Mouse (Mus musculus): ENCODE data around the gene Noct. TPM values are rescaled to one million over a fixed set of nuclear protein-coding genes. Genes with fewer than 3 reads are reported as not detected.

Gene Noct
- polyA plus RNA-seq, 1 experiment from 2014 or later: 10.0 TPM

- WGBS: 81% methylated on average over 4 of the region's 4 CpGs
- no peak for ATAC-seq (ENCODE audit: low read depth)
- Histone ChIP-seq H3K27ac (replicated peaks; ENCODE audit: low read depth, low read length) (no peak overlapping the region), H3K9ac (ENCODE audit: low read depth, low read length) (no peak overlapping the region), H3K36me3 (ENCODE audit: control insufficient read depth, insufficient read depth, low read length) (no peaks in the 10 kb centered on the region), H3K4me2 (ENCODE audit: low read depth, low read length) (no peak overlapping the region), H3K9me3 (ENCODE audit: control insufficient read depth, low read length) (no peaks in the 10 kb centered on the region), H3K27me3 (replicated peaks; ENCODE audit: control insufficient read depth, insufficient read depth, low read length) (no peaks in the 10 kb centered on the region), H3K4me1 (ENCODE audit: control insufficient read depth, insufficient read depth, low read length) (peaks cover 10% of the 10 kb centered on the region; the same call in 1 of the 2 replicates), H3K4me3 (ENCODE audit: low read depth, low read length) (no peak overlapping the region)
- DNase-seq (ENCODE audit: low spot score): no peak
Observed at GRCm38 (mm10) chr3:51200311-51200710, 23.9 kb upstream of the Noct start.

DNA sequence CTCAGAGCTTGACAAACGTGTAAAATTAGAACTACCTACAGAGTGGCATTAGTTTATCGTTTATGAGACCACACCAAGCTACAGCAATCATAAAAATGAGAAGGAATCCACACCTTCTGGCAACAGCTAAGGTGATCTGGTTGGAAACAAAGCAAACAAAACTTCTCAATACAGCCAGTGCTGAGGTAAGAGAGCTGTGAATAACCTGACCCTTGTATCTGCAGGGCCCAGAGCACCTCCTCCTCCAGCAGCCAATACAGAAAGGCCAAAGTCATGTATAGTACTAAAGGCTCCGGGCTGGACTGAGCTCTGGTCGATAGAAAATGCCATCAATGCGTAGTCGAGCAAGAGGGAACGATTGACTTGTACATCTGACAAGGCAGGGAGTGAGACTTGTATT is 23.4 kb upstream of the Noct start:
- WGBS: 84% methylated on average over 7 of the region's 7 CpGs
- Histone ChIP-seq H3K4me1 (ENCODE audit: control insufficient read depth, insufficient read depth, low read length) (peaks cover 10% of the 10 kb centered on the region; the same call in 1 of the 2 replicates), H3K36me3 (ENCODE audit: control insufficient read depth, insufficient read depth, low read length) (no peaks in the 10 kb centered on the region), H3K4me3 (ENCODE audit: low read depth, low read length) (no peak overlapping the region), H3K27ac (replicated peaks; ENCODE audit: low read depth, low read length) (no peak overlapping the region), H3K9me3 (ENCODE audit: control insufficient read depth, low read length) (no peaks in the 10 kb centered on the region), H3K9ac (ENCODE audit: low read depth, low read length) (no peak overlapping the region), H3K4me2 (ENCODE audit: low read depth, low read length) (no peak overlapping the region), H3K27me3 (replicated peaks; ENCODE audit: control insufficient read depth, insufficient read depth, low read length) (no peaks in the 10 kb centered on the region)
- no peak for ATAC-seq (ENCODE audit: low read depth)
- DNase-seq (ENCODE audit: low spot score): no peak

DNA sequence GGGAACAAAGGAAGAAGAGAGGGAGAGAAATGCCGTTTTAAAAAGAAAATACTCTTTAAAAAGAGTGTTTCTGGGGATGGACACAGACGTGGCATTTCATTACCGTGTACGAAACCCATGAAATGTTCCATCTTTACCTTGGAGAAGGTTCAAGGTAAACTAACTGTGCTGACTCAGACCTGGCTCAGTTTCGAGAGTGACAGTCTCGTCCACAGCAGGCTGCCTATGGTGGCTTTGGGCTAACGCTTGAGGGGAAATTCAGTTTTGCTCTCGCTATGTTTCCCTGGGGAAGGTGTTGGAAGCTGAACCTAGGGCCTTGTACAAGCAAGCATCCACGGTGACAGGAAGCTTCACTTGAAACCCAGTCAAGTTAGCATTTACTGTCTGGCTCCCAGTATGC is 22.3 kb upstream of the Noct start:
- H3K36me3 ChIP-seq (ENCODE audit: control insufficient read depth, insufficient read depth, low read length): no peaks in the 10 kb centered on the region
- H3K4me3 ChIP-seq (ENCODE audit: low read depth, low read length): no peak overlapping the region
- H3K4me2 ChIP-seq (ENCODE audit: low read depth, low read length): no peak overlapping the region
- no peak overlapping the region for H3K27ac ChIP-seq (replicated peaks; ENCODE audit: low read depth, low read length)
- H3K4me1 ChIP-seq (ENCODE audit: control insufficient read depth, insufficient read depth, low read length): peaks cover 10% of the 10 kb centered on the region; the same call in 1 of the 2 replicates
- H3K27me3 ChIP-seq (replicated peaks; ENCODE audit: control insufficient read depth, insufficient read depth, low read length): no peaks in the 10 kb centered on the region
- no peak for DNase-seq (ENCODE audit: low spot score)
- no peak for ATAC-seq (ENCODE audit: low read depth)
- H3K9ac ChIP-seq (ENCODE audit: low read depth, low read length): no peak overlapping the region
- WGBS: 63% methylated on average over 9 of the region's 9 CpGs
- no peaks in the 10 kb centered on the region for H3K9me3 ChIP-seq (ENCODE audit: control insufficient read depth, low read length)

DNA sequence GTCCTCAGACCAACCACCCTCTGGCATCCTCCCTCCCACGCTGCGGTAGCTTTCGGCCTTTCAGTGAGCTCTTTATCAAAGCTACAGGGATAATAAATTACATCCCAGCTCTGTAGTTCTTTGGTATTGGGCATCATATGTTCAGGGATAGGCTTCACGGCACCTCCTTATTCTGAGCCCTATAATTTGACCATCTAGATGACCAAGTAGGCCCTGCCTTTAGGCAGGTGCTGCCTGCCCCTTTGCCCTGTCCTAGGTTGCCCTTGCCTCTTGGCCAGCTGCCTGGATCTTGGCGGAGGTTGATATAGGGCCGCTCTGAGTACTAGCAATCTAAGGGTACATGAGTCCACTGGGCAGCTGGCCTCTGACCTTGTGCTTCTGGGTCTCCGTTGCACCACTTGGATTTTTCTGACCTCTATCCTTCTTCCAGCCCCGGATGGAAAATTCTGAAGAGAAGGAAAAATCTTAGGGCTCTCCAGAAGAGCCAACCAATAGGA is 21.7 kb upstream of the Noct start:
- Histone ChIP-seq H3K4me2 (ENCODE audit: low read depth, low read length) (no peak overlapping the region), H3K36me3 (ENCODE audit: control insufficient read depth, insufficient read depth, low read length) (no peaks in the 10 kb centered on the region), H3K9ac (ENCODE audit: low read depth, low read length) (no peak overlapping the region), H3K4me1 (ENCODE audit: control insufficient read depth, insufficient read depth, low read length) (peaks cover 8% of the 10 kb centered on the region; the same call in 1 of the 2 replicates), H3K4me3 (ENCODE audit: low read depth, low read length) (no peak overlapping the region), H3K9me3 (ENCODE audit: control insufficient read depth, low read length) (no peaks in the 10 kb centered on the region), H3K27me3 (replicated peaks; ENCODE audit: control insufficient read depth, insufficient read depth, low read length) (no peaks in the 10 kb centered on the region), H3K27ac (replicated peaks; ENCODE audit: low read depth, low read length) (no peak overlapping the region)
- DNase-seq (ENCODE audit: low spot score) (no peak), ATAC-seq (ENCODE audit: low read depth) (no peak)
- 91% methylated on average over 8 of the region's 8 CpGs for WGBS

- ATAC-seq (ENCODE audit: low read depth) (no peak), DNase-seq (ENCODE audit: low spot score) (no peak)
- no peaks in the 10 kb centered on the region for H3K9me3 ChIP-seq (ENCODE audit: control insufficient read depth, low read length)
- no peaks in the 10 kb centered on the region for H3K36me3 ChIP-seq (ENCODE audit: control insufficient read depth, insufficient read depth, low read length)
- no peak overlapping the region for H3K4me2 ChIP-seq (ENCODE audit: low read depth, low read length)
- H3K27ac ChIP-seq (replicated peaks; ENCODE audit: low read depth, low read length): no peak overlapping the region
- H3K4me1 ChIP-seq (ENCODE audit: control insufficient read depth, insufficient read depth, low read length): no peaks in the 10 kb centered on the region
- no peaks in the 10 kb centered on the region for H3K27me3 ChIP-seq (replicated peaks; ENCODE audit: control insufficient read depth, insufficient read depth, low read length)
- 80% methylated on average over 6 of the region's 6 CpGs for WGBS
- H3K9ac ChIP-seq (ENCODE audit: low read depth, low read length): no peak overlapping the region
- no peak overlapping the region for H3K4me3 ChIP-seq (ENCODE audit: low read depth, low read length)
Observed at GRCm38 (mm10) chr3:51203906-51204305, 20.3 kb upstream of the Noct start.

DNA sequence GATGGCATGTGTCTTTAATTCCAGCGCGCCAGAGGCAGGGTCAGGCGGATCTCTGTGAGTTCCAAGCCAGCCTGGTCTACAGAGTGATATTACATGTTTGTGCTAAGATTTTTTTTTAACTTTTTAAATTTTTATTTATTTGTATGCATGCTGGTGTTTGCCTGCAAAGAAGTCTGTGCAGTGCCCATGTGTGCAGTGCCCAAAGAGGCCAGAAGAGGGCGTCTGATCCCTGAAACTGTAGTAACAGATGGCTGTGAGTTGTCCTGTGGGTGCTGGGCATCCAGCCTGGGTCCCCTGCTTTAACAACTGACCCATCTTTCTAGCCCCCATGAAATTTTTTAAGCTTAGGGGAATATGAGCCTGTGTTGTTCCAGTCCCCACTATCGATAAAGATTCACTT is 19.8 kb upstream of the Noct start:
- no peaks in the 10 kb centered on the region for H3K9me3 ChIP-seq (ENCODE audit: control insufficient read depth, low read length)
- H3K4me2 ChIP-seq (ENCODE audit: low read depth, low read length): no peak overlapping the region
- H3K4me1 ChIP-seq (ENCODE audit: control insufficient read depth, insufficient read depth, low read length): no peaks in the 10 kb centered on the region
- H3K27ac ChIP-seq (replicated peaks; ENCODE audit: low read depth, low read length): no peak overlapping the region
- no peak for DNase-seq (ENCODE audit: low spot score)
- H3K27me3 ChIP-seq (replicated peaks; ENCODE audit: control insufficient read depth, insufficient read depth, low read length): no peaks in the 10 kb centered on the region
- no peaks in the 10 kb centered on the region for H3K36me3 ChIP-seq (ENCODE audit: control insufficient read depth, insufficient read depth, low read length)
- no peak overlapping the region for H3K9ac ChIP-seq (ENCODE audit: low read depth, low read length)
- 85% methylated on average over 5 of the region's 5 CpGs for WGBS
- H3K4me3 ChIP-seq (ENCODE audit: low read depth, low read length): no peak overlapping the region
- ATAC-seq (ENCODE audit: low read depth): no peak

DNA sequence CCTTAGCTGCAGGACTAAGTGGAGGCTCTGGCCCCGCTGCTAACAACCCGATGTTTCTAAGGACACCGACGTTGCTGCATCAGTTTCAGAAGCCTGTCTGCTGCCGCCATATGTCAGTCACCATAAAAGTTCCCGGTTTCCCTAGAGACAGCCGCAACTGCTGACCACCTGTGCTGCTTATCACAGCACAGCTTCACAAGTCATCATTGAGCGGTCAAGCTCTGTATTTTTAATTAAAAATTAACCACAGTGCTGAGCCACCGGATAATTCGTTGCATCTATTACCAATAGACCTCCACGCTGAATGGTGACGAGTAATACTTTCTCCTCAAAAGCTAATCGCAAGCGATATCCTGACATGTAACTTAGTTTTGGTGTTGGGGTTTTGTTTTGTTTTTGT is 19.4 kb upstream of the Noct start:
- H3K27ac ChIP-seq (replicated peaks; ENCODE audit: low read depth, low read length): no peak overlapping the region
- no peaks in the 10 kb centered on the region for H3K27me3 ChIP-seq (replicated peaks; ENCODE audit: control insufficient read depth, insufficient read depth, low read length)
- 88% methylated on average over 14 of the region's 14 CpGs for WGBS
- no peak for ATAC-seq (ENCODE audit: low read depth)
- H3K4me2 ChIP-seq (ENCODE audit: low read depth, low read length): no peak overlapping the region
- no peaks in the 10 kb centered on the region for H3K36me3 ChIP-seq (ENCODE audit: control insufficient read depth, insufficient read depth, low read length)
- no peak for DNase-seq (ENCODE audit: low spot score)
- no peak overlapping the region for H3K4me3 ChIP-seq (ENCODE audit: low read depth, low read length)
- no peaks in the 10 kb centered on the region for H3K9me3 ChIP-seq (ENCODE audit: control insufficient read depth, low read length)
- no peak overlapping the region for H3K9ac ChIP-seq (ENCODE audit: low read depth, low read length)
- H3K4me1 ChIP-seq (ENCODE audit: control insufficient read depth, insufficient read depth, low read length): no peaks in the 10 kb centered on the region

DNA sequence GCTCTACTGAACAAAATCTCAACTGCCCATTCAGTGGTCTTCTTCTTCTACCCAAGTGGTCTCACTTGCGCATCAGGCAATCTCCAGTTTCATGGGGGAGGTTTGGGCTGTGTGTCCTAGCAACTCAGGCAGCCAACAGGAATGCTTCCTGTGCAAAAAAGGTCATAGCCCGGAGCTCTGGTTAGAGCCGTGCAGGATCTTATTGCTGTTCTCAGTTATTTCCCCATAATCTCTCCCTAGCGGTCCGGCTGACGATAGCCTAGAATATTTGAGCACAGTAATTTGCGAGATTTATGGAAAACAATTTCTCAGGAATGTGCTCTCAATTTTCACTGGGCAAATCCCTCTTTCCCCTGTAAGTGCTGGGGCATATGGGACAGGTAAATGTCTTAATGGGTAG is 17.7 kb upstream of the Noct start:
- H3K4me1 ChIP-seq (ENCODE audit: control insufficient read depth, insufficient read depth, low read length): no peaks in the 10 kb centered on the region
- no peak overlapping the region for H3K9ac ChIP-seq (ENCODE audit: low read depth, low read length)
- no peaks in the 10 kb centered on the region for H3K27me3 ChIP-seq (replicated peaks; ENCODE audit: control insufficient read depth, insufficient read depth, low read length)
- WGBS: 51% methylated on average over 7 of the region's 7 CpGs
- DNase-seq (ENCODE audit: low spot score): no peak
- no peak overlapping the region for H3K27ac ChIP-seq (replicated peaks; ENCODE audit: low read depth, low read length)
- H3K9me3 ChIP-seq (ENCODE audit: control insufficient read depth, low read length): no peaks in the 10 kb centered on the region
- H3K4me3 ChIP-seq (ENCODE audit: low read depth, low read length): no peak overlapping the region
- ATAC-seq (ENCODE audit: low read depth): no peak
- H3K4me2 ChIP-seq (ENCODE audit: low read depth, low read length): no peak overlapping the region
- H3K36me3 ChIP-seq (ENCODE audit: control insufficient read depth, insufficient read depth, low read length): no peaks in the 10 kb centered on the region

DNA sequence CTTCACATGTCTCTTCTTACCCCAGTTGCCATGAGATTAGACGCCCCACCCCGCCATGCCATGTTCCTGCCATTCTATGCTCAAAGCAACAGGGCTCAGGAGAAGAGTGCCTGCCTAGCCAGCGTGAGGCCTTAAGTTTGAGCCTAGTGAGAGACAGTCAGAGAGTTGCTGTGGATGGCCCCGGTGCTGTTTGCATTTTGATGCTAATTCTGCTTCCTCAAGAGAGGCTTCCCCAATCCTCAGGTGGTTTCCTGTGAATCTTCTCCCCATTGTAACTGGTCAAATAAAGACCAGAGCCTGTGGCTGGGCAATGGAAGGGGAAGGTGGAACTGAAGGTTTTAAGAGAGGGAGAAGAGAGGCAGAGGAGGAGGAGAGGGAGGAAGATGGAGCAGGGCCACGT is 15.6 kb upstream of the Noct start:
- DNase-seq (ENCODE audit: low spot score) (no peak), ATAC-seq (ENCODE audit: low read depth) (no peak)
- no peaks in the 10 kb centered on the region for H3K4me1 ChIP-seq (ENCODE audit: control insufficient read depth, insufficient read depth, low read length)
- H3K9ac ChIP-seq (ENCODE audit: low read depth, low read length): no peak overlapping the region
- H3K27ac ChIP-seq (replicated peaks; ENCODE audit: low read depth, low read length): no peak overlapping the region
- H3K9me3 ChIP-seq (ENCODE audit: control insufficient read depth, low read length): no peaks in the 10 kb centered on the region
- H3K4me3 ChIP-seq (ENCODE audit: low read depth, low read length): no peak overlapping the region
- no peak overlapping the region for H3K4me2 ChIP-seq (ENCODE audit: low read depth, low read length)
- no peaks in the 10 kb centered on the region for H3K27me3 ChIP-seq (replicated peaks; ENCODE audit: control insufficient read depth, insufficient read depth, low read length)
- WGBS: 53% methylated on average over 5 of the region's 5 CpGs
- H3K36me3 ChIP-seq (ENCODE audit: control insufficient read depth, insufficient read depth, low read length): no peaks in the 10 kb centered on the region
